Mouse (Mus musculus): ENCODE measurements around the gene Atp13a1. TPM values are rescaled to one million over a fixed set of nuclear protein-coding genes. Genes with fewer than 3 reads are reported as not detected.
A peak's percentile ranks its signal among the peaks of the same experiment; 100 is the strongest.

Atp13a1 gene
- polyA plus RNA-seq, 1 experiment from 2014 or later = 22.1 TPM

DNA sequence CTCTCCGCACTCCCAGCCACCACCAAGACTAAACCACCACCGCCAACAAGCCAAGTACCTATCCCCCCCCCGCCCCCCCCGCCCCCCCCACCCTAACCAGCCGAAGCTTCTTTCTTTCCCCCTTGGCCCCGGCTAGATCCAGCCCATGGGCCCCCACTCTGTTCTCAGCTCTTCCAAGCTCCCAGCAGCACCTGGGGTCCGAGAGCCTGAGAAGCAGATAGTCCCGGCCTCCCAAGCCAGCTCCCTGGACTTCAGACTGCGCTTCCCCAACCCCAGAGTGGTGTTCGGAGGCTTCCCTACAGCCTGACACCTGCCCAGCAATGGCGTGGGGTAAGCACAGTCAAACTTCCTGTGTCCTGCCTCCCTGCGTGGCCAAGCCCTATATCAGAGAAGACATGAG is 13.9 kb upstream of the Atp13a1 start:
- Histone ChIP-seq H3K4me2 (no peak overlapping the region), H3K27me3 (no peaks in the 10 kb centered on the region)

DNA sequence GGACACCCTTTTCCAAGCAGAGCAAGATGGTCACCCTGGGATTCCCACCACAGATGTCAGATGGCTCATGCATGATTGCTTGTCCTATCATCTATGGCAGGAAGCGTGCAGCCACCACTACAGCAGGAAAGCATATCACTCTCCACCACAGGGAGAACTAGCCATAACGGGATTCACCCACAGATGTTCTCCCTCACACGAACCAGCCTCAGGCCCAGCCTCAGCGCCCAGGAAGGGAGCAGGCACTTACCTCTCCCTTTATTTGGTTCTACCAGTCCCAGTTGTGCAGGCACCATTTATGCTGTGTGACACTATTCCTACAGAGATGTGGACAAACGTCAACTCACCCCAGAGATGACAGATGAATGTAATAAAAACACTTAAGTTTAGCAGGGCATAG is 1.9 kb upstream of the Atp13a1 start:
- Histone ChIP-seq H3K27ac (no peak overlapping the region), H3K27me3 (no peaks in the 10 kb centered on the region), H3K9ac (no peak overlapping the region), H3K4me1 (replicated peaks) (peaks cover 21% of the 10 kb centered on the region), H3K36me3 (peaks cover 5% of the 10 kb centered on the region; the same call in 1 of the 2 replicates), H3K4me3 (no peak overlapping the region), H3K4me2 (no peak overlapping the region), H3K9me3 (replicated peaks) (no peaks in the 10 kb centered on the region)
- 77% methylated on average over 5 of the region's 5 CpGs for WGBS
- ATAC-seq (replicated peaks; ENCODE audit: insufficient number of reproducible peaks, insufficient read depth, low FRiP score, low read depth) = no peak

More for the DNA sequence above, 13.9 kb upstream of the Atp13a1 start:
- Histone ChIP-seq H3K9me3 (replicated peaks) (no peaks in the 10 kb centered on the region), H3K4me1 (replicated peaks) (peaks cover 19% of the 10 kb centered on the region), H3K36me3 (no peaks in the 10 kb centered on the region), H3K4me3 (no peak overlapping the region), H3K27ac (no peak overlapping the region), H3K9ac (no peak overlapping the region)
- 55% methylated on average over 12 of the region's 12 CpGs for WGBS
- ATAC-seq (replicated peaks; ENCODE audit: insufficient number of reproducible peaks, insufficient read depth, low FRiP score, low read depth) = no peak

DNA sequence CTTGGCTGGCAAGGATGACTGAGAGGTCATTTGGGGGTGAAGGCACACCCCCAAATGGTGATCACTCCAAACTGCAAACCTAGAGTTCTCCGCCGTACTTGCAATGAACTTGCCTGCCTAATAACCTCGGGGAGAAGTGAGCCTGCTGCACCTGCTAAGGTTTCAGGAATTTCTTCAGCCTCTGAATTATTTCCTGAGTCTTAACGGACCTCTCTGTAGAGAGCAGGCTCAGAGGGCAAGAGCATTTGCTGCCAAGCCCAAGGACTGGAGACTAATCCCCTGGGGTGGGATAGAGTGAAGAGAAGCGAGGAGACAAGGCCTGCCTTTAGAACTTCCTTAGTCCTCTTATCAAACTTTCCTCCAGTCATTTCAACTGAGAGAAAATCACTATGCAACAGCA is 1.2 kb upstream of the Atp13a1 start:
- H3K4me3 ChIP-seq = no peak overlapping the region
- no peak overlapping the region for H3K9ac ChIP-seq
- no peak for ATAC-seq (replicated peaks; ENCODE audit: insufficient number of reproducible peaks, insufficient read depth, low FRiP score, low read depth)
- no peaks in the 10 kb centered on the region for H3K27me3 ChIP-seq
- no peaks in the 10 kb centered on the region for H3K9me3 ChIP-seq (replicated peaks)
- peaks cover 9% of the 10 kb centered on the region; the same call in 1 of the 2 replicates for H3K36me3 ChIP-seq
- WGBS = 60% methylated on average over 5 of the region's 5 CpGs
- H3K27ac ChIP-seq = no peak overlapping the region
- H3K4me2 ChIP-seq = peak overlapping the region; percentile 91; the same call in 1 of the 2 replicates
- H3K4me1 ChIP-seq (replicated peaks) = peaks cover 21% of the 10 kb centered on the region

DNA sequence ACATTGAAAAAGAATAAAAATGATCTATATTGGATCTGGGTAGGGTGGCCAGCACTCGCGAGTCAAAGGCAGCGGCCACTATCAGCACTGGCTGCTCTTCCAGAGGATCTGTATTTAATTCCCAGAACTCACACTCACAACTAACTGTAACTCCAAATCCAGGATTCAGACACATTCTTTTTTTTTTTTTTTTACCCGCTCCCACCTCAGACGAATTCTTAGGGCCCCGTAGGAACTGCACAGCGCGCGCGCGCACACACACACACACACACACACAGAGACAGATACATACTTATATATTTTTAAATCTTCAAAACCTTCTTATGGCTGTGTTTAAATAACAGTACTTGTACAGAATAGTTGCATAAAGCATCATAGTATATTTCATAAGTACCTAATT is 599 bp upstream of the Atp13a1 start:
- 27% methylated on average over 11 of the region's 11 CpGs for WGBS
- ATAC-seq (replicated peaks; ENCODE audit: insufficient number of reproducible peaks, insufficient read depth, low FRiP score, low read depth) = no peak

DNA sequence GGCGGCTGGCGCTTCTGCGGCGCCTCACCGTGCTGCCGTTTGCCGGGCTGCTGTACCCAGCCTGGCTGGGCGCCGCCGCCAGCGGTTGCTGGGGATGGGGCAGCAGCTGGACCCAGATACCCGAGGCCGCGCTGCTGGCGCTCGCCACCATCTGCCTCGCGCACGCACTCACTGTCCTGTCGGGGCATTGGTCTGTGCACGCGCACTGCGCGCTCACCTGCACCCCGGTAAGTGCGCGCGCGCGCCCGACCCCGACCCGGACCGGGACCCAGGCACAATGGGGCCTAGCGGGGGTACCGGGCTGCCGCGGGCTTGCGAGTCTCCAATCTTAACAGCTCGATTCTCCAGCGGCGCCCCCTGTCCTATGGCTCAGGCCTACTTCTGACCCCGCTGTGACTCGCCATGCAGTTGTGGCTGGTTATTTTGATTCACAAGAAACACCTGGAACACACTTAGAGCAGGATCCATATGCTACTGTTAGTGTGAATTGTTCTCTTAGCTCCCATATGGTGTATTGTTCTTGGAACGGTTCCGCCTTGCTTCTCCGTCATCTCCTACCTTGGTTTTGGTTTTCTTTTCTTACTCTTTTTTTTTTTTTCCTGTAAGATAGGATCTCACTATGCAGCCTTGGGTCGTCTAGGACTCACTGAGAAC is 579 bp downstream of the Atp13a1 start:
- peak; percentile 45 for ATAC-seq (replicated peaks; ENCODE audit: insufficient number of reproducible peaks, insufficient read depth, low FRiP score, low read depth)
- Histone ChIP-seq H3K36me3 (peaks cover 27% of the 10 kb centered on the region), H3K4me1 (replicated peaks) (peaks cover 21% of the 10 kb centered on the region), H3K9ac (peak overlapping the region; percentile 99), H3K27me3 (no peaks in the 10 kb centered on the region), H3K4me2 (peak overlapping the region; percentile 91), H3K4me3 (peak overlapping the region; percentile 100), H3K27ac (peak overlapping the region; percentile 90), H3K9me3 (replicated peaks) (no peaks in the 10 kb centered on the region)
- under 1% methylated on average over 47 of the region's 48 CpGs for WGBS

More for the DNA sequence above, 599 bp upstream of the Atp13a1 start:
- no peaks in the 10 kb centered on the region for H3K9me3 ChIP-seq (replicated peaks)
- H3K4me2 ChIP-seq = peak overlapping the region; percentile 91
- H3K9ac ChIP-seq = peak overlapping the region; percentile 99
- H3K4me3 ChIP-seq = peak overlapping the region; percentile 100
- H3K4me1 ChIP-seq (replicated peaks) = peaks cover 21% of the 10 kb centered on the region
- H3K27me3 ChIP-seq = no peaks in the 10 kb centered on the region
- H3K36me3 ChIP-seq = peaks cover 15% of the 10 kb centered on the region; the same call in 1 of the 2 replicates
- peak overlapping the region; percentile 90 for H3K27ac ChIP-seq

DNA sequence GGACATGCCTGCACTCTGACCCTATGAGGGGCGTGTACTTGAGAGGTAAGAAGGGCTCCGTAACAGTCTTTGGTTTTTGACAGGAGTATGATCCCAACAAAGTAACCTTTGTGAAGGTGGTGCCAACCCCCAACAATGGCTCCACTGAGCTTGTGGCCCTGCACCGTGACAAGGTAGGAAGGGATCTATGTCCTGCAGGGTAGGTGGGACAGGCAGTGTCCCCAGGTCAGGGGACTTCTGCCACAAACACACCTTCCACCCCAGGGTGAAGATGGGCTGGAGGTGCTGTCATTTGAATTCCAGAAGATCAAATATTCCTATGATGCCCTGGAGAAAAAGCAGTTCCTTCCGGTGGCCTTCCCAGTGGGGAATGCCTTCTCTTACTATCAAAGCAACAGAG is 2.7 kb downstream of the Atp13a1 start:
- Histone ChIP-seq H3K4me3 (no peak overlapping the region), H3K9ac (no peak overlapping the region), H3K9me3 (replicated peaks) (no peaks in the 10 kb centered on the region), H3K27me3 (no peaks in the 10 kb centered on the region), H3K4me2 (no peak overlapping the region), H3K4me1 (replicated peaks) (peaks cover 21% of the 10 kb centered on the region), H3K36me3 (peaks cover 48% of the 10 kb centered on the region), H3K27ac (no peak overlapping the region)
- WGBS = 90% methylated on average over 4 of the region's 4 CpGs
- ATAC-seq (replicated peaks; ENCODE audit: insufficient number of reproducible peaks, insufficient read depth, low FRiP score, low read depth) = no peak

DNA sequence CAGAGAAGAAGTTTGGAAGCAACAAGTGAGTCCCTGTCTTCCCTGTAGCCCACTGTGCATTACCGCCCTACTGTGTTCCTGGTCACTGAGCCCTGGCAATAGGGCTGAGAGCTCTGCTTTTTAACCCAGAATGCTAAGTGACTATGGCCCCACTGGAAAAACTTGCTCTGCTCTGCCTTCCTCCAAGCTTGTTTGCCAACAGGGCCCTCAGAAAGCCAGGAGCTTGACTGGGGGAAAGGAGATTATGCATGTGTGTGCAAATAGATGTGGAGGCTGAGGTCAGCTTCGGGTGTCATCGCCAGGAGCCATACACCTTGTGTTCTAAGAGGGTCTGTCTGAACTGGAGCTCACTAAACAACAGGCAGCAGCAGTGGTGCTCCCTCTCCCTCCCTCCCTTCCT is 3.1 kb downstream of the Atp13a1 start:
- ATAC-seq (replicated peaks; ENCODE audit: insufficient number of reproducible peaks, insufficient read depth, low FRiP score, low read depth) = no peak
- no peak overlapping the region for H3K4me2 ChIP-seq
- WGBS = 85% methylated on average over 3 of the region's 3 CpGs
- H3K27me3 ChIP-seq = no peaks in the 10 kb centered on the region
- H3K27ac ChIP-seq = no peak overlapping the region
- peaks cover 21% of the 10 kb centered on the region for H3K4me1 ChIP-seq (replicated peaks)
- no peak overlapping the region for H3K4me3 ChIP-seq
- H3K9me3 ChIP-seq (replicated peaks) = no peaks in the 10 kb centered on the region
- peaks cover 53% of the 10 kb centered on the region for H3K36me3 ChIP-seq
- H3K9ac ChIP-seq = no peak overlapping the region

DNA sequence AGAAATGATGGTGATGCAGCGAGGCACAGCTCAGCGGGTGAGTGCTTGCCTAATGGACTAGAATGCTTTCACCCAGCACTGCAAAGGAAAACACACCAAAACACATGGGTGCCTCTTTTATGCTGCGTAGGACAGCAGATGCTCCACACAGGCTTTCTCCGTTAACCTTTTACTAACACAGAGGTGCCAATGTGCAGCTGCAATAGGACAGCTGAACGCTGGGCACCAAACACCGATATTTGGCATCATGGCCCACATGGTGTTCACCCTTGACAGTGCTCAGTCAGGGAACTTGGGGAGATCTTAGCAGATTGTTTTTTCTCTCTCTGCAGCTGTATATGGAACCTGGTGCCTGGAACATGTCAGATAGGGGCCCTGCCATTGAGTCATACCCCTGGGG is 3.9 kb downstream of the Atp13a1 start:
- Histone ChIP-seq H3K9ac (no peak overlapping the region), H3K4me2 (no peak overlapping the region), H3K4me1 (replicated peaks) (peaks cover 18% of the 10 kb centered on the region), H3K9me3 (replicated peaks) (no peaks in the 10 kb centered on the region), H3K36me3 (peaks cover 61% of the 10 kb centered on the region), H3K4me3 (no peak overlapping the region), H3K27ac (no peak overlapping the region), H3K27me3 (no peaks in the 10 kb centered on the region)
- WGBS = 92% methylated on average over 6 of the region's 6 CpGs
- ATAC-seq (replicated peaks; ENCODE audit: insufficient number of reproducible peaks, insufficient read depth, low FRiP score, low read depth) = no peak

DNA sequence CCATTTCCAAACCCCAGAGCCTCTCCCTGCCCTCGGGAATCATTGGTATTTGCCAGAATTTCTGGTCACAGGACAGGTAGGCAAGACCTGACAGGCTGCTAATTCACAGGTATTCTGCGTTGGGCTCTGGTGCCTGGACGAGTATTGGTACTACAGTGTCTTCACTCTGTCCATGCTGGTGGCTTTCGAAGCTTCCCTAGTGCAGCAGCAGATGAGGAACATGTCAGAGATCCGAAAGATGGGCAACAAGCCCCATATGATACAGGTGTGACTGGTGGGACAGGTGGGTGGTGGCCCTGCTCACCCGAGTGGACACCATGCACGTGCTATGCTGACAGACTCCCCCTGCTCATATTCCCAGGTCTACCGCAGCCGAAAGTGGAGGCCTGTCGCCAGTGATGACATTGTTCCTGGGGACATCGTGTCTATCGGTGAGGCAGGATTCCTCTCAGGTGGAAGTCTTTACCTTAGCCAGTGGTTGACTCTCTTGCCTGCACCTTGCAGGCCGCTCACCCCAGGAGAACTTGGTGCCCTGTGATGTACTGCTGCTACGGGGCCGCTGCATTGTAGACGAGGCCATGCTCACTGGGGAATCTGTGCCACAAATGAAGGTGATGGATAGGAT is 5.9 kb downstream of the Atp13a1 start:
- Histone ChIP-seq H3K9ac (no peak overlapping the region), H3K4me3 (no peak overlapping the region), H3K4me2 (no peak overlapping the region), H3K27me3 (no peaks in the 10 kb centered on the region), H3K36me3 (peaks cover 79% of the 10 kb centered on the region), H3K9me3 (replicated peaks) (no peaks in the 10 kb centered on the region), H3K27ac (no peak overlapping the region), H3K4me1 (replicated peaks) (peaks cover 12% of the 10 kb centered on the region)
- 90% methylated on average over 16 of the region's 16 CpGs for WGBS
- no peak for ATAC-seq (replicated peaks; ENCODE audit: insufficient number of reproducible peaks, insufficient read depth, low FRiP score, low read depth)

DNA sequence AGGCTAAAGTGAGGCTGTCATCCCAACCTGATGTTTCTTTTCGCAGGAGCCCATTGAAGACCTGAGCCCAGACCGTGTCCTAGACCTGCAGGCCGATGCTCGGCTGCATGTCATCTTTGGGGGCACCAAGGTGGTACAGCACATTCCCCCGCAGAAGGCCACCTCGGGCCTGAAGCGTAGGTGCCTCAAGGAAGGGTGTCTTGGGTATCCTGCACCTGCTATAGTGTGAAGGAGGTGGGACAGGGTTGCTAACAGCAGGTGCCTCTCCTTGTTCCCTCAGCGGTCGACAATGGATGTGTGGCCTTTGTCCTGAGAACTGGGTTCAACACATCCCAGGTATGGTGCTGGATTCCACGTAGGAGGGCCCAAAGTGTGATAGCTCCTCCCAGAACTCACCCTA is 6.7 kb downstream of the Atp13a1 start:
- H3K27me3 ChIP-seq = no peaks in the 10 kb centered on the region
- H3K4me3 ChIP-seq = no peak overlapping the region
- H3K27ac ChIP-seq = no peak overlapping the region
- H3K9ac ChIP-seq = no peak overlapping the region
- H3K4me2 ChIP-seq = no peak overlapping the region
- H3K4me1 ChIP-seq (replicated peaks) = peaks cover 3% of the 10 kb centered on the region
- 93% methylated on average over 10 of the region's 10 CpGs for WGBS
- peaks cover 88% of the 10 kb centered on the region for H3K36me3 ChIP-seq
- ATAC-seq (replicated peaks; ENCODE audit: insufficient number of reproducible peaks, insufficient read depth, low FRiP score, low read depth) = no peak
- no peaks in the 10 kb centered on the region for H3K9me3 ChIP-seq (replicated peaks)

DNA sequence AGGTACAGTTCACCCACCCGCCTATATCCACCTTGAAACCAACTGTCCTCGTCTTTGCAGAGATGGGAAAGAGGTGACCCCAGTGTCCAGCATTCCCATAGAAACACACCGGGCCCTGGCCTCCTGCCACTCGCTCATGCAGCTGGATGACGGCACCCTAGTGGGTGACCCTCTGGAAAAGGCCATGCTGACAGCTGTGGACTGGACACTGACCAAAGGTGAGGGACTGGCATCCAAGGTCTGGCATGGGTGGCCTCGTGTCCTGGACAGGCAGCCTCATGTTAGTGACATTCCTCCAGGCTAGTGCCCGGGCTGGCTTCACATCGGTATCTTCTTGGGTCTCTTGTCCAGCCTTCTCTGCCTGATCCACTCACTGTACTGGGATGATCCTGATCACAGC is 8.3 kb downstream of the Atp13a1 start:
- 91% methylated on average over 8 of the region's 8 CpGs for WGBS
- H3K4me2 ChIP-seq = no peak overlapping the region
- no peaks in the 10 kb centered on the region for H3K27me3 ChIP-seq
- no peaks in the 10 kb centered on the region for H3K4me1 ChIP-seq (replicated peaks)
- no peak overlapping the region for H3K4me3 ChIP-seq
- ATAC-seq (replicated peaks; ENCODE audit: insufficient number of reproducible peaks, insufficient read depth, low FRiP score, low read depth) = no peak
- no peaks in the 10 kb centered on the region for H3K9me3 ChIP-seq (replicated peaks)
- peaks cover 97% of the 10 kb centered on the region for H3K36me3 ChIP-seq
- no peak overlapping the region for H3K27ac ChIP-seq
- H3K9ac ChIP-seq = no peak overlapping the region

DNA sequence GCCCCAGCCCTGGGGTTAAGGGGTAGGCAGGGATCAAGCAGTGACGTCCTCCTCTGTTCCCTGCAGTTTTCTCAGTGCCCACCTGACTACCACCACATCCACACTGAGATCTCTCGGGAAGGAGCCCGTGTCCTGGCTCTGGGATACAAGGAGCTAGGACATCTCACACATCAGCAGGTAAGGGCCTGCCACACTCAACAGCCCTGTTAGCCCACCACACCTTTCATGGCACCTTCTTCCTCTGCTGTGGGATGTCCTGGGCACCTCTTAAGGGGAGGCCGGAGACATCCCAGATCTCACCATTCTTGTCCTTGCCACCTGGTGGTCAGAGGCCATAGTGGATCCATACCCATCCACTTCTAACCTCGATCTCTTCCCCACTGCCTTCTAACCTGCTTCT is 9.0 kb downstream of the Atp13a1 start:
- H3K4me2 ChIP-seq = no peak overlapping the region
- no peaks in the 10 kb centered on the region for H3K27me3 ChIP-seq
- H3K4me1 ChIP-seq (replicated peaks) = no peaks in the 10 kb centered on the region
- no peak overlapping the region for H3K4me3 ChIP-seq
- H3K9ac ChIP-seq = no peak overlapping the region
- H3K9me3 ChIP-seq (replicated peaks) = no peaks in the 10 kb centered on the region
- peaks cover 97% of the 10 kb centered on the region for H3K36me3 ChIP-seq
- ATAC-seq (replicated peaks; ENCODE audit: insufficient number of reproducible peaks, insufficient read depth, low FRiP score, low read depth) = no peak
- WGBS = 94% methylated on average over 5 of the region's 5 CpGs
- H3K27ac ChIP-seq = no peak overlapping the region
